Mouse (Mus musculus) intestine, embryonic 14.5 days (tissue): ENCODE measurements around the gene Ankrd6. TPM values are rescaled to one million over a fixed set of nuclear protein-coding genes. Genes with fewer than 3 reads are reported as not detected.
A peak's percentile ranks its signal among the peaks of the same experiment; 100 is the strongest.

Experiments
- ATAC-seq: fragments of 200-750 bp; cut with Nextera tagmentation; replicated peaks from 2 replicates; pipeline ENCODE4 v1.8.0; 2017; ENCODE audit warnings: low read depth, moderate number of reproducible peaks, moderate TSS enrichment, moderate library complexity; ENCODE audit not compliant: low FRiP score, low TSS enrichment
- DNase-seq: peaks from one replicate; pipeline ENCODE4 v3.0.0-alpha.2; 2018; ENCODE audit warnings: low spot score
- H3K27ac ChIP-seq: fragments of 300-500 bp; sonication (generic); 2 replicates; pipeline ENCODE4 v1.5.1; 2014; ENCODE audit warnings: low read depth, mild to moderate bottlenecking, control low read depth
- H3K27me3 ChIP-seq: fragments of 300-500 bp; sonication (generic); replicated peaks from 2 replicates; pipeline ENCODE4 v1.6.1; 2014; ENCODE audit warnings: low read length, control low read depth; ENCODE audit not compliant: control insufficient read depth, insufficient read depth
- H3K36me3 ChIP-seq: fragments of 300-500 bp; sonication (generic); 2 replicates; pipeline ENCODE4 v1.6.1; 2014; ENCODE audit warnings: low read length, control low read depth; ENCODE audit not compliant: control insufficient read depth, insufficient read depth
- H3K4me1 ChIP-seq: fragments of 300-500 bp; sonication (generic); replicated peaks from 2 replicates; pipeline ENCODE4 v1.6.1; 2014; ENCODE audit warnings: low read length, control low read depth, mixed read lengths; ENCODE audit not compliant: control insufficient read depth, insufficient read depth
- H3K4me2 ChIP-seq: fragments of 300-500 bp; sonication (generic); 2 replicates; pipeline ENCODE4 v1.6.1; 2014; ENCODE audit warnings: low read length
- H3K4me3 ChIP-seq: fragments of 300-500 bp; sonication (generic); 2 replicates; pipeline ENCODE4 v1.5.1; 2014; ENCODE audit warnings: low read depth, low read length, control low read depth, mixed read lengths
- H3K9ac ChIP-seq: fragments of 300-500 bp; sonication (generic); 2 replicates; pipeline ENCODE4 v1.6.1; 2014; ENCODE audit warnings: mild to moderate bottlenecking, low read length
- H3K9me3 ChIP-seq: fragments of 300-500 bp; sonication (generic); 2 replicates; pipeline ENCODE4 v1.6.1; 2016; ENCODE audit warnings: low read length, control low read depth; ENCODE audit not compliant: control insufficient read depth
- WGBS: fragments of 180-500 bp; shearing (Covaris S2); extraction: QIAGEN DNeasy Blood & Tissue Kit; methylation state at CpG from one replicate; pipeline ENCODE4 v1.1.7; 2014; 5-methylcytosine and 5-hydroxymethylcytosine counted together
- polyA plus RNA-seq: library from polyadenylated mRNA; unstranded; fragments of >200 nt; fragmentation: Nextera tagmentation; extraction: Ambion mirVana; gene quantifications from 2 replicates; pipeline ENCODE4 v1.2.1, GENCODE M21; 2014

Ankrd6 gene
- polyA plus RNA-seq, 1 experiment from 2014 or later = 5.0 TPM

DNA sequence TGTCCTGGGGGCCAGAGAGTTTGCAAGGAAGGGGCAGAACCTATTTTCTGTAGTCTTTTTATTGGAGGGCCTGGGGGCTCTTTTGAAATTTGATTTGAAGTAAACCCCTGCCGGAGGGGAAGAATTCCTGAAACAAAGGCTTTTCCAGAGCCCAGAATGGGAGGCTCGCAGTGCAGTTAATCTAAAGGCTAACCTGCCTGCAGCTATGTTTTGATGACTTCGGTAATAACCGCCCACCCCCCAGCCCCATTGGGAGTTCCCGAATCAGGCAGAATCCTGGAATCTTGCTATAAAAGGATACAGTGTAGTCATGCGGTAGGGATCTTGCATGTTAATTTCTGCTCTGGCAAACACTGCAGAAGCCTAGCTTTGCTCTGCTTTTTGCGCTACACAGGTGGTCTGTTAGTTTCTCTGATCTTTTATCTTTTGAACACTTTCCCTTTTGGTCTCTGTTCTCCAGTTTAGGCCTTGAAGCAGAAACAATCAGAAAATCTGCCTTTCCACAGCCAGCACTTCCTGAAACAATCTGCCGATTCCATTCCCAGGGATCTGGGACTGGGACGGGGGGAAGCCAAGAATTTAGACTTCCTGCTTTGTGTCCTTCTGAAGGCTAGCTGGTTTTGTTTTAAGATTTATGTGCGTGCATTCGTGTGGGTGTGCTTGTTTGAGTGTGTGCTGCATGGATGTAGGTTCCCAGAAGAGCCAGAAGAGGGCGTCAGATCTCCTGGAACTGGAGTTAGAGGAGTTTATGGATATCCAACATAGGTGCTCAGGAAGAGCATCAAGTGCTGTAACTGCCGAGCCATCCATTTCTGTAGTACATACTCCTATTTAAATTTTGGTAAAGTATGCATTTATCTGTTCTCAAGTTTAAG is 34.4 kb upstream of the Ankrd6 start:
- peak; percentile 54 for DNase-seq
- Histone ChIP-seq H3K9ac (no peak overlapping the region), H3K27ac (peak overlapping the region; percentile 30; the same call in 1 of the 2 replicates), H3K4me2 (peak overlapping the region; percentile 93), H3K27me3 (no peaks in the 10 kb centered on the region), H3K4me1 (peaks cover 8% of the 10 kb centered on the region; the same call in 1 of the 2 replicates), H3K36me3 (no peaks in the 10 kb centered on the region), H3K9me3 (no peaks in the 10 kb centered on the region), H3K4me3 (no peak overlapping the region; the same call in 1 of the 2 replicates)
- no peak for ATAC-seq
- WGBS = 20% methylated on average over 13 of the region's 13 CpGs

DNA sequence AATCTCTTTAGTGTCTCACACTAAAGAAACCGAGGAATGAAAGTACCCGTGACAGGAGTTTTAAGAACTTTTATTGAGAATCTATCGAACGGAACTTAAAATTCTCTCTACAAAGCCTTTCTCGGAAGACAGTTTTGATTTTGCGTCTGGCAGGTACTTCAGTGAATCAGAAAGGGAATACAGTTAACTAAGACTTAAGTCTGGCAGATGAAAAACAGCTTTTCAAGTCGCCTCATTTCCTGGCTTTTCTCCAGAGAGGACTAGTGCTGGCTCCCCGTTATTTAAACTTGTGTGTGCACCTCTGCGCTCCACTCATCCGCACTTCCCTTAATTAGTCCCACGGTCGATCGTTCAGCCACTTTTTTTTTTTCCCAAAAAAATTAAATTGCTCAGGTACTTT is 33.6 kb upstream of the Ankrd6 start:
- Histone ChIP-seq H3K4me1 (peaks cover 8% of the 10 kb centered on the region; the same call in 1 of the 2 replicates), H3K36me3 (no peaks in the 10 kb centered on the region), H3K9me3 (no peaks in the 10 kb centered on the region), H3K27ac (no peak overlapping the region; the same call in 1 of the 2 replicates), H3K9ac (peak overlapping the region; percentile 75), H3K27me3 (no peaks in the 10 kb centered on the region), H3K4me2 (peak overlapping the region; percentile 93), H3K4me3 (peak overlapping the region; percentile 83)
- ATAC-seq = no peak
- WGBS = 3% methylated on average over 13 of the region's 13 CpGs
- no peak for DNase-seq

DNA sequence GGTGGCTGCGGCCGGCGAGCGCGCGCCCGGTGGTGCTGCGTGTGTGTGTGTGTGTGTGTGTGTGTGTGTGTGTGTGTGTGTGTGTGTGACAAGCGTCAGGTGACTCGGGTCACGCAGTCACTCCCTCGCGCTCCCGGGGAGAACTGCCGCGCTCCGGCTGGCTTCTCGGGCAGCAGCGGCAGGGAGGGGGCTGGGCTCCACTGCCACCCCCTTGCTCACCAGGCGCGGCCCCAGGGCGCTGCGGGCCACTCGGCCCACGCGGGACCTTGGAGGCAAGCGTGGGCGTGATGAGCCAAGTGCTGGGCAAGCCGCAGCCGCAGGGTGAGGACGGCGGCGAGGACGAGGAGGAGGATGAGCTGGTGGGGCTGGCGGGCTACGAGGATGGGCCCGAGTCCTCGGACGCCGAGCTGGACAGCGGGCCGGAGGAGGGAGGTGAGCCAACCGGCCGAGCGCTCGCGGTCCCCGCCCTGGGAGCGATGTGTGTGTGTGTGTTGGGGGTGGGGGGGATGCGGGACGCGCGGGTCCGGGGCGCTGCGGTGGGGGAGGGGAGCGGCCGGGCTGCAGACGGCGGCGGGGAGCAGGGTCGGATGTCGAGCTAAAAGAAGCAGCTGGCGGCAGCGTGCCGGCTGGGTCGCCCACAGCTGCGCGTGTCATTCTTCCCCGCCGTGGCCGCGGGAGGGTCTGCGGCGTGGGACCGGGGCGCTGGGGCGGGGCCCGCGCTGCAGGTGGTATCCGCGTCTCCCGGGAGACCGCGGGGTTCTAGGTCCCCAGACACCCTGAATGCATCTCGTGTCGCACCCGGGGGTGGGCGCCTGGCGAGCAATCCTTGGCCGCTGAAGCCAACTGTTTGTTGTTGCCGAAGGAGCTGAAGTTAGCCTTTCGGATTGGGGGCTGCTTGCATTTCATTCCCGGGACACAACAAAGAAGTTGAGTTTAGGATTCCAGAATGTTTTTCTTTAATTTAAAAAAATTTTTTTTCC is 32.8 kb upstream of the Ankrd6 start:
- H3K36me3 ChIP-seq = no peaks in the 10 kb centered on the region
- H3K4me2 ChIP-seq = peak overlapping the region; percentile 93
- WGBS = 2% methylated on average over 78 of the region's 94 CpGs
- H3K27me3 ChIP-seq = no peaks in the 10 kb centered on the region
- peak overlapping the region; percentile 83 for H3K4me3 ChIP-seq
- peak overlapping the region; percentile 62 for H3K27ac ChIP-seq
- DNase-seq = peak; percentile 79
- H3K9me3 ChIP-seq = no peaks in the 10 kb centered on the region
- peak overlapping the region; percentile 75 for H3K9ac ChIP-seq
- peaks cover 8% of the 10 kb centered on the region; the same call in 1 of the 2 replicates for H3K4me1 ChIP-seq
- ATAC-seq = peak; percentile 51

GRCm38 (mm10) chr4:32982716-32983175 is 32.1 kb upstream of the Ankrd6 start, which contains the start of gene Rragd:
TSS of gene Rragd (plus strand) at chr4:32983037.
- ATAC-seq = peak; percentile 75
- Histone ChIP-seq H3K36me3 (no peaks in the 10 kb centered on the region), H3K27ac (peak within 1 kb of the TSS; percentile 62), H3K9me3 (no peaks in the 10 kb centered on the region), H3K27me3 (no peaks in the 10 kb centered on the region), H3K4me3 (peak within 1 kb of the TSS; percentile 83), H3K4me2 (peak within 1 kb of the TSS; percentile 93), H3K9ac (peak within 1 kb of the TSS; percentile 75), H3K4me1 (peaks cover 8% of the 10 kb centered on the region; the same call in 1 of the 2 replicates)
- 0% methylated on average over 18 of the region's 18 CpGs for WGBS
- peak; percentile 71 for DNase-seq

DNA sequence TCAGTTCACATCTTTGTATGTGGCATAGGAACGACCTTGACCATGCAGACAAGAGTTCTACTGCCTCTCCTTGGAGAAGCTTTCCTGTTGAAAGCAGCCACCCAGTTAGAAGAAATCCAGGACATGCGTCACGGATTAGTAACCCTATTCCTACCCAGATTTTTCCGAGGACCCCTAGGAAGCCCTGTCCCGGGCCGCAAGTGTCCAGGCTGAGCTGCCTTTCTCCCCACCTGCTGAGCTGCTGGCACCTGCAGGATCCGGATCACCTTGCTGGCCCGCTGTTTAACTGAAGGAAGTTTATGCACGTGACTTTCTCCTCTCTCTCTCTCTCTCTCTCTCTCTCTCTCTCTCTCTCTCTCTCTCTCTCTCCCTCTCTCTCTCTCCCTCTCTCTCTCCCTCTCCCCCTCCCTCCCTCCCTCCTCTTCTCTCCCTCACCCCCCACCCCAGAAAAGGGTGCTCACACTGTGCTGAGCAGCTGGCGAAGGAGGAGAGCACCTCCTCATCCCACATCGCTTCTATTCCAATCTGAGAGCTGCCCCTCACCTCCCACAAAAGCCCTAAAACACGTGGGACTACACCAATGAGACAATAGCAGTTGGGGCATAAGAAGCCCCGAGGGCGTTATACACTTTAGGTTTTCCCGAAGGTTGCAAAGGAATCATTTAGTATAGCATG is 31.5 kb upstream of the Ankrd6 start:
- peak; percentile 62 for DNase-seq
- ATAC-seq = peak; percentile 29
- Histone ChIP-seq H3K27me3 (no peaks in the 10 kb centered on the region), H3K9me3 (no peaks in the 10 kb centered on the region), H3K4me1 (peaks cover 8% of the 10 kb centered on the region; the same call in 1 of the 2 replicates), H3K9ac (peak overlapping the region; percentile 75; the same call in 1 of the 2 replicates), H3K27ac (no peak overlapping the region), H3K4me2 (peak overlapping the region; percentile 93), H3K4me3 (peak overlapping the region; percentile 83), H3K36me3 (no peaks in the 10 kb centered on the region)
- WGBS = 2% methylated on average over 15 of the region's 15 CpGs

- Histone ChIP-seq H3K9me3 (no peaks in the 10 kb centered on the region), H3K27ac (no peak overlapping the region), H3K27me3 (no peaks in the 10 kb centered on the region), H3K9ac (no peak overlapping the region), H3K4me3 (no peak overlapping the region), H3K4me1 (peaks cover 8% of the 10 kb centered on the region; the same call in 1 of the 2 replicates), H3K36me3 (no peaks in the 10 kb centered on the region), H3K4me2 (peak overlapping the region; percentile 93; the same call in 1 of the 2 replicates)
- WGBS = 20% methylated on average over 5 of the region's 5 CpGs
- no peak for ATAC-seq
- no peak for DNase-seq
These were observed 31.0 kb upstream of the Ankrd6 start for GRCm38 (mm10) chr4:32981617-32982016.

- Histone ChIP-seq H3K4me2 (no peak overlapping the region), H3K27ac (no peak overlapping the region), H3K36me3 (no peaks in the 10 kb centered on the region), H3K4me3 (no peak overlapping the region), H3K4me1 (peaks cover 3% of the 10 kb centered on the region; the same call in 1 of the 2 replicates), H3K27me3 (no peaks in the 10 kb centered on the region), H3K9ac (no peak overlapping the region), H3K9me3 (no peaks in the 10 kb centered on the region)
- DNase-seq (no peak), ATAC-seq (no peak)
- WGBS = 71% methylated on average over 3 of the region's 3 CpGs
These were observed 29.4 kb upstream of the Ankrd6 start for GRCm38 (mm10) chr4:32980061-32980460.
